Mouse (Mus musculus) olfactory bulb, adult 2 months (tissue): ENCODE data around the gene Bbc3.

ENCODE experiments used
- CTCF ChIP-seq: fragments of 200-500 bp; IDR thresholded peaks from 2 replicates; pipeline ENCODE4 v1.5.1; 2012; ENCODE audit warnings: low read depth, mild to moderate bottlenecking, low read length, moderate library complexity; ENCODE audit not compliant: insufficient read depth
- POLR2A ChIP-seq: fragments of 200-500 bp; IDR thresholded peaks from 2 replicates; pipeline ENCODE4 v1.6.1; 2012; ENCODE audit warnings: mild to moderate bottlenecking, low read depth, low read length, moderate library complexity; ENCODE audit not compliant: insufficient read depth

DNA sequence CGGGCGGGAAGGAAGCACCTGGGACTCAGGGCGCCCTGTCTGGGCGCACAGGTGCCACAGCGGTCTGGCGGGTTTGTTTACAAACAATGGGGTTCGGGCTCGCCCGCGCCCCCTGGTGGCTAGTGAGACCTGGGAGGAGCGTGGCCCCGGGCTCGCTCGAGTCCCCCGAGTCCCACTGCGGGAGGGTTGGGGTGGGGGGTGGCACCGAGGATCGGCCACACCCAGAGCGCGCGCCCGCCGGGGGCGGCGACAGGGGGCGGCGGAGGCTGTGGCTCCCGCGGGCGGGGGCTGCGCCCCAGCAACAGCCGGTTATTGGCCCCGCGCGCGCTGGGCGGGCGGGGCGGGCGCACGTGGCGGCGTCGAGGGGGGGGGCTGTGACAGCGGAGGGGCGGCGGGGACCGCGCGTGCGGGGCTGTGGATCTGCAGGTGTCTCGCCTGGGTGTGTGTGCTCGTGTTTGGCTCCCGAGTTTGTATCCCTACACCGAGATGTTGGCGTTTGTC is 1.9 kb downstream of the Bbc3 start:
- TF ChIP-seq POLR2A, result peak; percentile 27; the same call in 1 of the 2 replicates
- peak; percentile 88 for TF ChIP-seq CTCF
